Mouse (Mus musculus): ENCODE results near the gene Slc48a1. TPM values are rescaled to one million over a fixed set of nuclear protein-coding genes. Genes with fewer than 3 reads are reported as not detected.

Gene Slc48a1
- total and polyA plus RNA-seq, 3 experiments: 116 to 299 TPM; not detected in 1

DNA sequence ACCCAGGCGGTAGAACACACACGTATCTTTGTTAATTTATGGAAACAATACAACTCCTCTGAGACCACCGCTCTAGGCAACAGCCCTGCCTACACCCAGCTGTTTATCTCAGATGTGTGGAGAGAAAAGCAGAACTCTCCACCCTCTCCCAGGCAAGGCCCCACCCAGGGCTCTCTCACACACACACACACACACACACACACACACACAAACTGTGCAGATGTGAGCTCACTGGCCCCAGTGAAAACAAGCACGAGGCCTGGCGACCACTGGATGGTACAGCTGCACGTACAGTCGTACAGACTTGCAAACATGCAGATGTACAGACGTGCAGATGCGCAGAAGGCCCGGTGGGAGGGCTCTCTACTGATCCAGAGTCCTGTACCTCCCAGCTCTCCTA lies 33.4 kb upstream of the Slc48a1 start (continued):
- peak; percentile 74 for TF ChIP-seq HCFC1 (IDR thresholded peaks at IDR 0.05; ENCODE audit: low read depth, low read length)

DNA sequence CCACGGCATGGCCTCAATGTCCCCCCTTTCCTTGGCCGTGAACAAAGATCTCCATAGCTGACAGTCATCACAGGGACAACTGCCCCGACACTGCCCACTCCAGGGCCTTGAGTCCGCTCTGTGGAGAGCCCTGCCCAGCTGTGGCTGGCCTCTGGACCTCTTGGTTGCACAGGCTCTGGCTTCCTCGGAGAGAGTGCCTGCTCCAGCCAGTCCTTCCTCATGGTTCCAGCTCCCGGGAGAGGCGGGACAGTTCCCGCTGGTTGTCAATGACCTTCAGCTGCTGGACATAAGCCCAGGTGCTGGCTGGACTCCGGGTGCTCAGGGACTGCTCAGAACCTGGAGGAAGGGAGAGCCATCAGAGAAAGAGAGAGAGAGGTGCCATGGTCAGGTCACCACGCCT lies 33.0 kb upstream of the Slc48a1 start:
- Histone ChIP-seq H3K9ac (ENCODE audit: control insufficient read depth, low read depth, low read length, poor library complexity, severe bottlenecking) (peak overlapping the region; percentile 71), H3K36me3 (ENCODE audit: control insufficient read depth in 1 of 2, insufficient read depth in 2 of 2, low read length in 2 of 2) (peaks cover 0 to 34% of the 10 kb centered on the region in 2 experiments; a peak in 2 of 4 replicates), H3K4me3 (ENCODE audit: control insufficient read depth in 1 of 2, insufficient read depth in 1 of 2, low read depth in 2 of 2, low read length in 2 of 2) (peak overlapping the region; percentile 21 to 46), H3K9me3 (replicated peaks; ENCODE audit: insufficient read depth, low read length) (no peaks in the 10 kb centered on the region), H3K27ac (ENCODE audit: control insufficient read depth, low read depth, low read length) (peak overlapping the region; percentile 82), H3K27me3 (ENCODE audit: control insufficient read depth in 1 of 2, insufficient read depth in 2 of 2, low read length in 2 of 2) (no peaks in the 10 kb centered on the region), H3K79me2 (ENCODE audit: control insufficient read depth, insufficient read depth, low read length, poor library complexity) (no peaks in the 10 kb centered on the region; the same call in 1 of the 2 replicates), H3K4me1 (ENCODE audit: control insufficient read depth in 1 of 2, insufficient read depth in 2 of 2, low read length in 2 of 2) (peaks cover 9 to 56% of the 10 kb centered on the region in 2 experiments)
- no peak for DNase-seq (ENCODE audit: low read depth, low spot score)
- TF ChIP-seq POLR2A (IDR thresholded peaks at IDR 0.05; ENCODE audit: control insufficient read depth in 1 of 2, insufficient read depth in 1 of 2, low read depth in 1 of 2, low read length in 2 of 2, poor library complexity in 1 of 2) (peak; percentile 29 to 50; a peak in 2 of 4 replicates), CTCF (IDR thresholded peaks at IDR 0.05 in 2 of 3, conservative IDR thresholded peaks at IDR 0.05 in 1 of 3; ENCODE audit: control insufficient read depth in 1 of 3, insufficient read depth in 1 of 3, low read depth in 2 of 3, low read length in 3 of 3, poor library complexity in 1 of 3, severe bottlenecking in 1 of 3) (no peak), NELFE (IDR thresholded peaks at IDR 0.05; ENCODE audit: low read depth, low read length) (0 out of 2 replicates have a peak, but pooled peaks have one; percentile 30)

DNA sequence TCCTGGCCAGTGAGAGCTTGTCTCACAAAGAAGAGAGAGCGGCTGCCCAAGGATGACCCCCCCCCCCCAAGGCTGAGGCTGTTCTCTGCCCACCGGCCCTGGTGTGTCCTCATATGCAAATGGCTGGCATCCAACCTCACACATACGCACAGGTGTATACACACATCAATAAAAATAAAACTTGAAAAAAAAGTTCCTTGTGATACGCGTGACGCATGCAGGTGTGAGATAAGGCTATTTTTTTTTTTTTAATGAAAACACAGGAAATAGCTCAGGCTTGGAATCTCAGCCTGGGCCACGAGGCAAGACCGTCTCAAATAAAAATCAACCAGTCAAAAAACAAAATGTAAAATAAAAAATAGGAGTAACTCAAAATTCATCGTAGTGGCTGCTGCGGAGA lies 32.0 kb upstream of the Slc48a1 start:
- Histone ChIP-seq H3K4me3 (ENCODE audit: control insufficient read depth in 1 of 2, insufficient read depth in 1 of 2, low read depth in 2 of 2, low read length in 2 of 2) (peak overlapping the region; percentile 3 to 45), H3K4me1 (ENCODE audit: control insufficient read depth in 1 of 2, insufficient read depth in 2 of 2, low read length in 2 of 2) (peaks cover 9 to 63% of the 10 kb centered on the region in 2 experiments), H3K9me3 (replicated peaks; ENCODE audit: insufficient read depth, low read length) (no peaks in the 10 kb centered on the region), H3K79me2 (ENCODE audit: control insufficient read depth, insufficient read depth, low read length, poor library complexity) (no peaks in the 10 kb centered on the region; the same call in 1 of the 2 replicates), H3K9ac (ENCODE audit: control insufficient read depth, low read depth, low read length, poor library complexity, severe bottlenecking) (peak overlapping the region; percentile 71), H3K36me3 (ENCODE audit: control insufficient read depth in 1 of 2, insufficient read depth in 2 of 2, low read length in 2 of 2) (peaks cover 0 to 38% of the 10 kb centered on the region in 2 experiments; a peak in 2 of 4 replicates), H3K27me3 (ENCODE audit: control insufficient read depth in 1 of 2, insufficient read depth in 2 of 2, low read length in 2 of 2) (no peaks in the 10 kb centered on the region), H3K27ac (ENCODE audit: control insufficient read depth, low read depth, low read length) (peak overlapping the region; percentile 82)
- DNase-seq (ENCODE audit: low read depth, low spot score): no peak
- TF ChIP-seq EP300 (IDR thresholded peaks at IDR 0.05; ENCODE audit: low read depth in 1 of 2, low read length in 2 of 2): no peak
- TF ChIP-seq POLR2AphosphoS2 (IDR thresholded peaks at IDR 0.05; ENCODE audit: low read length): no peak
- TF ChIP-seq TBP (IDR thresholded peaks at IDR 0.05; ENCODE audit: low read depth, low read length): no peak
- TF ChIP-seq NELFE (IDR thresholded peaks at IDR 0.05; ENCODE audit: low read depth, low read length): no peak
- TF ChIP-seq MYC (IDR thresholded peaks at IDR 0.05; ENCODE audit: low read depth, low read length): peak; percentile 83; the same call in 1 of the 2 replicates
- no peak for TF ChIP-seq JUND (IDR thresholded peaks at IDR 0.05; ENCODE audit: low read depth, low read length)
- peak; percentile 58; the same call in 1 of the 2 replicates for TF ChIP-seq BHLHE40 (IDR thresholded peaks at IDR 0.05; ENCODE audit: borderline replicate concordance, low read depth, low read length)
- no peak for TF ChIP-seq NRF1 (IDR thresholded peaks at IDR 0.05; ENCODE audit: insufficient read depth, low read depth, low read length, poor library complexity, severe bottlenecking)
- peak; percentile 65; the same call in 1 of the 2 replicates for TF ChIP-seq CHD1 (IDR thresholded peaks at IDR 0.05; ENCODE audit: low read depth, low read length)
- no peak for TF ChIP-seq TCF12 (IDR thresholded peaks at IDR 0.05; ENCODE audit: low read depth, low read length)
- no peak for TF ChIP-seq ELF1 (IDR thresholded peaks at IDR 0.05; ENCODE audit: low read depth, low read length)
- no peak for TF ChIP-seq CTCF (IDR thresholded peaks at IDR 0.05 in 2 of 3, conservative IDR thresholded peaks at IDR 0.05 in 1 of 3; ENCODE audit: control insufficient read depth in 1 of 3, insufficient read depth in 1 of 3, low read depth in 2 of 3, low read length in 3 of 3, poor library complexity in 1 of 3, severe bottlenecking in 1 of 3)
- TF ChIP-seq RCOR1 (IDR thresholded peaks at IDR 0.05; ENCODE audit: low read depth, low read length): peak; percentile 41; the same call in 1 of the 2 replicates
- TF ChIP-seq USF1 (IDR thresholded peaks at IDR 0.05; ENCODE audit: low read depth, low read length): no peak
- TF ChIP-seq ZNF384 (IDR thresholded peaks at IDR 0.05; ENCODE audit: low read depth, low read length): peak; percentile 98
- no peak for TF ChIP-seq GABPA (IDR thresholded peaks at IDR 0.05; ENCODE audit: low read depth, low read length)
- no peak for TF ChIP-seq TAL1 (IDR thresholded peaks at IDR 0.05; ENCODE audit: low read length)
- TF ChIP-seq ETS1 (IDR thresholded peaks at IDR 0.05; ENCODE audit: low read depth, low read length): peak; percentile 57
- no peak for TF ChIP-seq RAD21 (IDR thresholded peaks at IDR 0.05; ENCODE audit: low read depth, low read length)
- TF ChIP-seq ZKSCAN1 (IDR thresholded peaks at IDR 0.05; ENCODE audit: low read depth, low read length): no peak
- TF ChIP-seq E2F4 (IDR thresholded peaks at IDR 0.05; ENCODE audit: borderline replicate concordance, low read depth, low read length): no peak
- TF ChIP-seq POLR2A (IDR thresholded peaks at IDR 0.05; ENCODE audit: control insufficient read depth in 1 of 2, insufficient read depth in 1 of 2, low read depth in 1 of 2, low read length in 2 of 2, poor library complexity in 1 of 2): no peak
- no peak for TF ChIP-seq UBTF (IDR thresholded peaks at IDR 0.05; ENCODE audit: borderline replicate concordance, insufficient read depth, low read depth, low read length)
- TF ChIP-seq MAX (IDR thresholded peaks at IDR 0.05; ENCODE audit: low read length): no peak
- TF ChIP-seq MXI1 (IDR thresholded peaks at IDR 0.05; ENCODE audit: low read depth, low read length): no peak; the same call in 1 of the 2 replicates
- no peak for TF ChIP-seq ZC3H11A (IDR thresholded peaks at IDR 0.05; ENCODE audit: low read depth, low read length)
- no peak for TF ChIP-seq MYB (IDR thresholded peaks at IDR 0.05; ENCODE audit: low read depth, low read length)

Measured in MEL (cell line).